Mouse (Mus musculus): Measurements from ENCODE around the gene Ehd4. TPM values are rescaled to one million over a fixed set of nuclear protein-coding genes. Genes with fewer than 3 reads are reported as not detected.
A peak's percentile ranks its signal among the peaks of the same experiment; 100 is the strongest.

Ehd4 gene
- total and polyA plus RNA-seq, 2 experiments from 2014 or later = 250 to 547 TPM

DNA sequence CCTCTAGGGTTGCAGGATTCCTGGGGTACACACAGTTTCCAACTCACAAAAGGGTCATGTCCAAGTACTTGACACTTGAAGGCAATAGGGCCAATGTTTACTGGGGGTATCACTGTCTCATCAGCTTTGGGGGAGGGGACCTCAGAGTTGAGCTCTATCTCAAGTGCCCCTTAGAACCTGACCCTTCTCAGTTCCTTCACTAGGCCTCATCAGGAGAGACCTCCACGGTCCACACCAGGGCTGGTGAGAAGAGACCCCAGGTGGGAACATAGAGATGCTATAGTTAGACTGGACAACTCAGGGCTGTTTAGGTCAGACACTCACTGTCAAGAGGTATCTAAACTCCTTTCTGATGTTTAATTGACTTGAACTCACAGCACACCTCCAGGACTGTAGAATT lies 15.3 kb downstream of the Ehd4 start:
- Histone ChIP-seq H3K9ac (replicated peaks; ENCODE audit: low read depth, low read length) (no peak overlapping the region), H3K9me3 (replicated peaks; ENCODE audit: control insufficient read depth, low read length) (no peaks in the 10 kb centered on the region), H3K27ac (ENCODE audit: low read depth) (peak overlapping the region; percentile 69), H3K4me2 (ENCODE audit: low read depth, low read length) (no peak overlapping the region), H3K4me3 (ENCODE audit: low read depth, low read length) (no peak overlapping the region), H3K27me3 (ENCODE audit: control insufficient read depth, insufficient read depth, low read length) (no peaks in the 10 kb centered on the region), H3K4me1 (ENCODE audit: control insufficient read depth, insufficient read depth) (peaks cover 49% of the 10 kb centered on the region), H3K36me3 (replicated peaks; ENCODE audit: control insufficient read depth, insufficient read depth, low read length) (peaks cover 21% of the 10 kb centered on the region)
- WGBS = 44% methylated on average over 1 of the region's 1 CpGs
- DNase-seq (ENCODE audit: low spot score) (no peak), ATAC-seq (ENCODE audit: insufficient read depth, low read depth) (no peak)
- no peak for TF ChIP-seq CTCF (IDR thresholded peaks at IDR 0.05; ENCODE audit: low read depth)
- TF ChIP-seq EP300 (IDR thresholded peaks at IDR 0.05; ENCODE audit: low read depth) = no peak

DNA sequence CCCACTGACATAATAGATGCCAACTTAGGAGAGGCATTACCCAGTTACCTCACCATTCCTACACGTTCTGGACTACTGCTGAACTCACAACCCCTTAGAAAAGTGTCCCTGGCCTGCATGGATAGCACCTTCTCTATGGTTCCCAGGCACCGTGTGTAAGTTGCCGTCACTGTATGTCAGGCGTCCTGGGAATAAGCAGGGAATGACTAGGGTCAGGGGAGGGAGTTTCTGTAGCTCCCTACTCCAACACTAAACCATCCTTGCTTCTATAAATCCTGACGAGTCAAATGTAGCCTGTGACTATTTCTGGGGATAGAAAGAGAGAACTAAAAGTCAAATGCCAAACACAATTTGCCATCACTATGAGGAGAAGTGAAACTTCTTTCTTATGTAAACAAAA lies 17.1 kb downstream of the Ehd4 start:
- WGBS = 51% methylated on average over 5 of the region's 5 CpGs
- Histone ChIP-seq H3K36me3 (replicated peaks; ENCODE audit: control insufficient read depth, insufficient read depth, low read length) (peaks cover 22% of the 10 kb centered on the region), H3K4me1 (ENCODE audit: control insufficient read depth, insufficient read depth) (peaks cover 67% of the 10 kb centered on the region), H3K4me3 (ENCODE audit: low read depth, low read length) (no peak overlapping the region), H3K27ac (ENCODE audit: low read depth) (no peak overlapping the region), H3K4me2 (ENCODE audit: low read depth, low read length) (no peak overlapping the region), H3K9ac (replicated peaks; ENCODE audit: low read depth, low read length) (no peak overlapping the region), H3K27me3 (ENCODE audit: control insufficient read depth, insufficient read depth, low read length) (no peaks in the 10 kb centered on the region), H3K9me3 (replicated peaks; ENCODE audit: control insufficient read depth, low read length) (no peaks in the 10 kb centered on the region)
- TF ChIP-seq EP300 (IDR thresholded peaks at IDR 0.05; ENCODE audit: low read depth) = no peak
- no peak for TF ChIP-seq CTCF (IDR thresholded peaks at IDR 0.05; ENCODE audit: low read depth)
- no peak for DNase-seq (ENCODE audit: low spot score)
- ATAC-seq (ENCODE audit: insufficient read depth, low read depth) = no peak

DNA sequence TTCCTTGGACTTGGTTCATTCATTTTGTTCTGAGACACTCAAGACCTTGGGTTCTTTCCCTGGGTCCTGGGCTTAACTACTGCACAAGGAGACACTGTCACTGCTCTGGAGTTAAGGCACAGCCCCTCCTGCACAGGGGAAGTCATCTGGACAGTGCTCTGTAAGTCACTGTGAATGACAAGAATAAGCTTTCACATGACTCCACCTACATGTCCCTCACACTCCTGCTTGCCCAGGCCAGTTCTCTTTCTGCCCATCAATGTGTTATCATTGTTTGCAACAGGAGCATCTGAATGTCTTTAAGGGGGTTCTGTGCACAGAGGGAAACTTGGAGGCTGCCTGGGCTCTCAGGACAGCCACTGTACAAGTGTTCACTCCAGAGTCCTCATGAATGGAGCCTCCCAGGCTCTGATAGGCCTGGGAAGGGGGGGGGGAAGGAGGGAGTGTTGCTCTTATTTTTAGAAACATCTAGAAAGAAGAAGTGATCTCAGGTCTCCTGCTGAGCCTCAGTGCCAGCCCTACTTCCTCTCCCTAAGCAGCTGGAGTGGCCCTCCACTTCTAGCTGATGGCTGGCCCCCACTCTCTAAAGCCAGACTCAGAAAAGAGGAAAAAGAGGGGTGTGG lies 19.8 kb downstream of the Ehd4 start:
- Histone ChIP-seq H3K4me1 (ENCODE audit: control insufficient read depth, insufficient read depth) (peaks cover 67% of the 10 kb centered on the region), H3K36me3 (replicated peaks; ENCODE audit: control insufficient read depth, insufficient read depth, low read length) (peaks cover 22% of the 10 kb centered on the region), H3K27me3 (ENCODE audit: control insufficient read depth, insufficient read depth, low read length) (no peaks in the 10 kb centered on the region), H3K9ac (replicated peaks; ENCODE audit: low read depth, low read length) (0 out of 2 replicates have a peak overlapping the region, but pooled peaks have one; percentile 15), H3K4me3 (ENCODE audit: low read depth, low read length) (no peak overlapping the region), H3K4me2 (ENCODE audit: low read depth, low read length) (no peak overlapping the region), H3K9me3 (replicated peaks; ENCODE audit: control insufficient read depth, low read length) (no peaks in the 10 kb centered on the region), H3K27ac (ENCODE audit: low read depth) (peak overlapping the region; percentile 71)
- ATAC-seq (ENCODE audit: insufficient read depth, low read depth) (peak; percentile 57), DNase-seq (ENCODE audit: low spot score) (peak; percentile 67)
- TF ChIP-seq EP300 (IDR thresholded peaks at IDR 0.05; ENCODE audit: low read depth) (no peak), CTCF (IDR thresholded peaks at IDR 0.05; ENCODE audit: low read depth) (no peak)

DNA sequence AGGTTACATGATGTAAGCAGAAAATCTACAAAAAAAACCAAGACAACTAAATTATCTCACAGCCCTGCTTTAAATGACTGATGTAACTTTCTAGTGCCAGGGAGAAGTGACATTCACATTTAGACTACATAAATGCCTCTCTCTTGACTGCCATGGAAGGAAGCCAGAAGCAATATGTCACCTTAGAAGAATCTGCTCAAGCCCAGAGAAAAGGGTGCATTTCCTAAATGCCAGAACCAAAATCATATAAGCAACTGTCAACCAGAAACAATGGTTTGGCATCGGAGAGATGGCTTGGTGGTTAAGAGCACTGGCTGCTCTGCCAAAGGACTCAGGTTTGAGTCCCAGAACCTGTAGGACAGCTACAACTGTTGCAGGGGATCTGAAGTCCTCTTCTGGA lies 22.5 kb downstream of the Ehd4 start:
- Histone ChIP-seq H3K27me3 (ENCODE audit: control insufficient read depth, insufficient read depth, low read length) (no peaks in the 10 kb centered on the region), H3K27ac (ENCODE audit: low read depth) (peak overlapping the region; percentile 74), H3K36me3 (replicated peaks; ENCODE audit: control insufficient read depth, insufficient read depth, low read length) (peaks cover 29% of the 10 kb centered on the region), H3K4me1 (ENCODE audit: control insufficient read depth, insufficient read depth) (peaks cover 76% of the 10 kb centered on the region), H3K9ac (replicated peaks; ENCODE audit: low read depth, low read length) (no peak overlapping the region), H3K4me3 (ENCODE audit: low read depth, low read length) (no peak overlapping the region), H3K4me2 (ENCODE audit: low read depth, low read length) (no peak overlapping the region), H3K9me3 (replicated peaks; ENCODE audit: control insufficient read depth, low read length) (no peaks in the 10 kb centered on the region)
- ATAC-seq (ENCODE audit: insufficient read depth, low read depth) (no peak), DNase-seq (ENCODE audit: low spot score) (no peak)
- TF ChIP-seq CTCF (IDR thresholded peaks at IDR 0.05; ENCODE audit: low read depth) (no peak), EP300 (IDR thresholded peaks at IDR 0.05; ENCODE audit: low read depth) (no peak)
- WGBS = 24% methylated on average over 1 of the region's 1 CpGs

DNA sequence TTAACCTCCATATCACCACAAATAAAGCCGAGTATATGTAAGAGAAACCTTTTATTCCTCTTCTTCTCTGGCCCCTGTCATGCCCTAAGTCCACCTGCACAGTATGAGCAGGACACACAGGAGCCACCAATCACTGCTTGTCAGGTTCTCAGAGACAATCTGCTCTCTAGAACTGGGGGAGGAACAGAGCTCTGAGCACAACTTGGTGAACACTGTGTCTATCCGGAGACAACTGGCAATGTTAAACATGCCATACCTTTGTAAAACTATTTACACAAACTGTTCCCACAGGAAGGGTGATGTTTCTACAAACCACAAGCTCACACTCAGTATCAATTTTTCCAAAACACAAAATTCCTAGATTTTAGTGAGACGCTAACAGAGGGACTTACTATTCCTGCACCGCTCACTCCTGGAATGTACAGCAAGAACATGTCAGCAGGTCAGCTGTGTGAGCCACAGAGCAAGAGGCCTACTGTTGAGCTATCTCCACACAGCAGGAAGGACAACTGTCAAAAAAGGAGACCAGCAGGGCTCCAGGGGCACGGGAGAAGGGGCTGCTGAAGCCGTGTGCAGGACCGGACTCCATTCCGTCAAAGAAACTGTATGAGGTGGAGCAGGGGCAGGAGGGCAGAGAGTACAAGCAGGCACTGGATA lies 25.0 kb downstream of the Ehd4 start:
- peak; percentile 22; the same call in 1 of the 2 replicates for ATAC-seq (ENCODE audit: insufficient read depth, low read depth)
- Histone ChIP-seq H3K9me3 (replicated peaks; ENCODE audit: control insufficient read depth, low read length) (no peaks in the 10 kb centered on the region), H3K27ac (ENCODE audit: low read depth) (peak overlapping the region; percentile 94), H3K4me1 (ENCODE audit: control insufficient read depth, insufficient read depth) (peaks cover 85% of the 10 kb centered on the region), H3K4me2 (ENCODE audit: low read depth, low read length) (no peak overlapping the region), H3K36me3 (replicated peaks; ENCODE audit: control insufficient read depth, insufficient read depth, low read length) (peaks cover 32% of the 10 kb centered on the region), H3K9ac (replicated peaks; ENCODE audit: low read depth, low read length) (peak overlapping the region; percentile 24; the same call in 1 of the 2 replicates), H3K4me3 (ENCODE audit: low read depth, low read length) (no peak overlapping the region), H3K27me3 (ENCODE audit: control insufficient read depth, insufficient read depth, low read length) (no peaks in the 10 kb centered on the region)
- TF ChIP-seq EP300 (IDR thresholded peaks at IDR 0.05; ENCODE audit: low read depth) (no peak), CTCF (IDR thresholded peaks at IDR 0.05; ENCODE audit: low read depth) (no peak)
- 10% methylated on average over 8 of the region's 8 CpGs for WGBS
- DNase-seq (ENCODE audit: low spot score) = peak; percentile 55

Data from heart, postnatal 0 days (tissue).